Mouse (Mus musculus): ENCODE data around the gene Gm20388.

DNA sequence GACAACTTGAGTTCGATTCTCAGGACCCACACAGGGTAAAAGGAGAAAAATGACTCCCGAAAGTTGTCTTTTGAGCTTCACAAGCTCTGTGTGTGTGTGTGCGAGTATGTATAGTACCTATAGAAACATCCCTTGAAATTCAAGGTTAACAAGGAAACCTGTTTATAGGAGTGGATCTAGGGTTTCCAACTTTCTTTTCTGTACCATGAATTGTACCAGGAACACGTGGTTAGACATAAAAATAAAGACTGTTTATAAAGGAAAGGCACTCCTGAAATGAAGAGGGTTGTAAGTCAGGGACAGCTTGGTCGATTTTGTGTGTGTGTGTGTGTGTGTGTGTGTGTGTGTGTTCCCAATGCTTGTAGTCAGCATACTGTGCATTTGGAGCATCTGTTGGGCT, 1198.0 kb downstream of the Gm20388 start:
- TF ChIP-seq ZNF384 (IDR thresholded peaks at IDR 0.05; ENCODE audit: low read depth, low read length), result no peak
- TF ChIP-seq CHD2 (IDR thresholded peaks at IDR 0.05; ENCODE audit: low read depth, low read length), result no peak
- TF ChIP-seq MAFK (IDR thresholded peaks at IDR 0.05; ENCODE audit: insufficient read depth, low read depth, low read length), result no peak
- TF ChIP-seq ZC3H11A (IDR thresholded peaks at IDR 0.05; ENCODE audit: borderline replicate concordance, low read depth, low read length), result no peak
- TF ChIP-seq HCFC1 (IDR thresholded peaks at IDR 0.05; ENCODE audit: borderline replicate concordance, insufficient read depth, low read length), result no peak
